Mouse (Mus musculus): Measurements from ENCODE around the gene Prr7. TPM values are rescaled to one million over a fixed set of nuclear protein-coding genes. Genes with fewer than 3 reads are reported as not detected.

The Prr7 gene
- 11.7 TPM for polyA plus RNA-seq (2021)

- POLR2A ChIA-PET, result interaction anchor here (0.6 to 1.9 kb wide), 6 partner anchors 8 to 24 kb away, joined by 3 to 9 read pairs (median 4); partner anchors contain the start of gene Grk6
- in situ Hi-C loops (cut with MboI; ENCODE audit: low pct_unique_long_range_greater_than_20kb), result no loop called here
- H3K27me3 ChIP-seq, result no peaks in the 10 kb centered on the region
- TF ChIP-seq CTCF (IDR thresholded peaks at IDR 0.05), result no peak
- CTCF ChIA-PET, result interaction anchor here (0.9 to 2.4 kb wide), 5 partner anchors 10 to 59 kb away, joined by 3 to 9 read pairs (median 4); no protein-coding TSS in a partner anchor
- no peak for ATAC-seq
- no peak for DNase-seq (ENCODE audit: low read depth, low spot score)
Measured at GRCm38 (mm10) chr13:55464027-55464884, at the start of gene Prr7. TSS of gene Prr7 (plus strand) at chr13:55464267.

GRCm38 (mm10) chr13:55414743-55415380, 49.2 kb upstream of the Prr7 start, which contains the start of gene Pfn3:
TSS of gene Pfn3 (minus strand) at chr13:55415232.
- in situ Hi-C loops (cut with MboI; ENCODE audit: low pct_unique_long_range_greater_than_20kb), result no loop called here
- POLR2A ChIA-PET, result no interaction called here
- peaks cover 6% of the 10 kb centered on the region for H3K27me3 ChIP-seq
- CTCF ChIA-PET, result no interaction called here
- DNase-seq (ENCODE audit: low read depth, low spot score), result no peak
- no peak for TF ChIP-seq CTCF (IDR thresholded peaks at IDR 0.05)
- ATAC-seq, result no peak

- ChIA-PET POLR2A (interaction anchor here (0.9 to 2.6 kb wide), 2 partner anchors 48 to 53 kb away, joined by 3 to 9 read pairs; no protein-coding TSS in a partner anchor), CTCF (interaction anchor here (1.2 to 5.4 kb wide), 4 partner anchors 12 to 53 kb away, joined by 6 to 30 read pairs (median 6); no protein-coding TSS in a partner anchor)
- ATAC-seq (peak; percentile 71), DNase-seq (ENCODE audit: low read depth, low spot score) (peak; percentile 34)
- peaks cover 16% of the 10 kb centered on the region for H3K27me3 ChIP-seq
- TF ChIP-seq CTCF (IDR thresholded peaks at IDR 0.05), result no peak
- in situ Hi-C loops (cut with MboI; ENCODE audit: low pct_unique_long_range_greater_than_20kb), result no loop called here
Measured at GRCm38 (mm10) chr13:55418004-55418403, 46.1 kb upstream of the Prr7 start.

DNA sequence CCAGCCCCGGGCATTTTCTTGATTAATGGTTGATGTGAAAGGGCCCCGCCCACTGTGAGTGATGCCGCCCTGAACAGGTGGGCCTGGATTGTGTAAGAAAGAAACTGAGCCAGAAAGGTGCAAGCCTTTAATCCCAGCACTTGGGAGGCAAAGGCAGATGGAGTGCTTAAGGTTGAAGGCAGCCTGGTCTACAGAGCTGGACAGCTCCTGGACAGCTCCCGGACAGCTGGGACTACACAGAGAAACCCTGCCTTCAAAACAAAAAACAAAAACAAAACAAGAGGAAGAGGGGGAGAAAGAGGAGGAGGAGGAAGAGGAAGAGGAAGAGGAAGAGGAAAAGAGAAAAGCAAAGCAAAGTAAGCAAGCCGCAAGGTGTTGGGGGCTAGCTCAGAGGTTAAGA, 44.9 kb upstream of the Prr7 start:
- POLR2A ChIA-PET, result interaction anchor here (0.8 kb wide), 2 partner anchors 52 to 58 kb away, joined by 3 to 4 read pairs; no protein-coding TSS in a partner anchor
- DNase-seq (ENCODE audit: low read depth, low spot score), result no peak
- in situ Hi-C loops (cut with MboI; ENCODE audit: low pct_unique_long_range_greater_than_20kb), result no loop called here
- CTCF ChIA-PET, result interaction anchor here (1.4 to 5.4 kb wide), 2 partner anchors 46 to 52 kb away, joined by 4 to 30 read pairs; no protein-coding TSS in a partner anchor
- TF ChIP-seq CTCF (IDR thresholded peaks at IDR 0.05), result no peak
- H3K27me3 ChIP-seq, result peaks cover 16% of the 10 kb centered on the region
- no peak for ATAC-seq

DNA sequence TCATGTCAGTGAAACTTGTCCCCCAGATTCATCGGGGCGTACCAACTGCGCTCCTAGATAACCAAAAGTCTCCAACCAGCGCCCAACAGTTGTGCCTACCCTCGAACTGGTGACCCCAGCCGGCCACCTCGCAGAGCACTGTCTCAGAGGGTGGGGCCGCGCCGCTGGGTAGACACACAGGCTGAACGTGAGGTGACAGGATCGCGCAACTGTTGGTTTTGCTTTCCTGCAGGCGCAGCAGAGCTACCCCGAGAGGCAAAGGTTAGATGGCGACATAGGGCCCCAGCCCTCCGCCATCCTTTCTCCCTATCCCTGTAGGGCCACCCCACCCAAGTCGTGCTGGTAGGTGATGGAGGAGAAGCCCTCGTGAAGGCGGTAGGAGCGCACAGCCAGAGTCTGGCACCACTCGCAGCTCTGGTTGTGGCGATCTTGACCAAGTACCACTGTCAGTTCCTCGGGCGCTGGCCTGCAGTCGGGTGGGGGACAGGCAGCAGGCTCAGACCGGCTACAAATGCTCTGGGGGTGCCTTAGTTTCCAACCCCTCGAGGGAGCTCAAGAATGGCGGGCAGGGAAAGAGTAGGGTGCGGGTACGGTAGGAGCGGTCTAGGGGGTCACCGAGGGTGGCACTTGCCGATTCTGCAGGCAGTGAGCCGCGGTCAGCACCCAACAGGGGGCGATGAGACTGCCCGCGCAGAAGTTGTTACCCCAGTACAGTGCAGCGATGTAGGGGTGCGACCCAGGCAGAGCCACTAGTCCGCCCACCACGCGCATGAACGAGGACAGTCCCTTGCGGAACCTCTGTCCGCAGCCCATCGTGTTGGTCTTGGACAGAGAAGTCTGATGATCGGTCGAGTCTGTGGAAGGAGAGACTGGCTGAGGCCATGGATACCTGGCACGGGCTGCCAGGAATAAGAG, 43.8 kb upstream of the Prr7 start:
- DNase-seq (ENCODE audit: low read depth, low spot score) (no peak), ATAC-seq (no peak)
- H3K27me3 ChIP-seq, result peaks cover 10% of the 10 kb centered on the region
- CTCF ChIA-PET, result interaction anchor here (1.4 to 5.4 kb wide), 2 partner anchors 45 to 50 kb away, joined by 4 to 30 read pairs; no protein-coding TSS in a partner anchor
- in situ Hi-C loops (cut with MboI; ENCODE audit: low pct_unique_long_range_greater_than_20kb), result no loop called here
- TF ChIP-seq CTCF (IDR thresholded peaks at IDR 0.05), result no peak
- POLR2A ChIA-PET, result interaction anchor here (0.6 kb wide), 2 partner anchors 81 to 89 kb away, joined by 3 read pairs; no protein-coding TSS in a partner anchor

GRCm38 (mm10) chr13:55420933-55421800, 42.9 kb upstream of the Prr7 start:
- no peak for ATAC-seq
- ChIA-PET CTCF (interaction anchor here (5.4 kb wide), 1 partner anchor 50 kb away, joined by 30 read pairs; no protein-coding TSS in a partner anchor), POLR2A (interaction anchor here (0.6 kb wide), 2 partner anchors 82 to 88 kb away, joined by 3 read pairs; no protein-coding TSS in a partner anchor)
- no peak for TF ChIP-seq CTCF (IDR thresholded peaks at IDR 0.05)
- H3K27me3 ChIP-seq, result peaks cover 10% of the 10 kb centered on the region
- in situ Hi-C loops (cut with MboI; ENCODE audit: low pct_unique_long_range_greater_than_20kb), result no loop called here
- DNase-seq (ENCODE audit: low read depth, low spot score), result no peak

DNA sequence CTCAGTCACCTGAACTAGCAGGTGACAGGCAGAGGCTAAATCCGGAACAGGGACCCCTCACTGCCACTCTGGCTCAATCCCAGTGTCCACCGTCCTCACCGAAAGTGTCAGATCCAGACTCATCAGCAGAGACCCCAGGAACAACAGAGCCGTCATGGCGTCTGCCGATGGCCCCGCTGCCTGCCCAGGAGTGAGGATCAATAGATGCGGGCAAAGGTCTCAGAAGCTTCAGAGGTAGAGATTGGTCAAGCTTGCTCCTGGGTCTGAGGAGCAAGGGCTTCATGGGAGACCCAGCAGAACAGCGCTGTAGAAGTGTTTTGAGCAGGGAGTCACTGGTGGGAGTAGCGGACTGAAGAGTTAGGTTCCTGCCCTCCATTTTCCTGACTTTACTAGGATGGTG, 37.5 kb upstream of the Prr7 start, which contains the start of gene F12:
TSS of gene F12 (minus strand) at position 181 of the 400 bp plus-strand sequence.
- ChIA-PET CTCF (no interaction called here), POLR2A (no interaction called here)
- H3K27me3 ChIP-seq, result no peaks in the 10 kb centered on the region
- in situ Hi-C loops (cut with MboI; ENCODE audit: low pct_unique_long_range_greater_than_20kb), result loop anchor here (5.0 kb wide), 1 partner anchor 54 kb away; no protein-coding TSS in a partner anchor
- ATAC-seq (no peak), DNase-seq (ENCODE audit: low read depth, low spot score) (no peak)
- no peak for TF ChIP-seq CTCF (IDR thresholded peaks at IDR 0.05)

DNA sequence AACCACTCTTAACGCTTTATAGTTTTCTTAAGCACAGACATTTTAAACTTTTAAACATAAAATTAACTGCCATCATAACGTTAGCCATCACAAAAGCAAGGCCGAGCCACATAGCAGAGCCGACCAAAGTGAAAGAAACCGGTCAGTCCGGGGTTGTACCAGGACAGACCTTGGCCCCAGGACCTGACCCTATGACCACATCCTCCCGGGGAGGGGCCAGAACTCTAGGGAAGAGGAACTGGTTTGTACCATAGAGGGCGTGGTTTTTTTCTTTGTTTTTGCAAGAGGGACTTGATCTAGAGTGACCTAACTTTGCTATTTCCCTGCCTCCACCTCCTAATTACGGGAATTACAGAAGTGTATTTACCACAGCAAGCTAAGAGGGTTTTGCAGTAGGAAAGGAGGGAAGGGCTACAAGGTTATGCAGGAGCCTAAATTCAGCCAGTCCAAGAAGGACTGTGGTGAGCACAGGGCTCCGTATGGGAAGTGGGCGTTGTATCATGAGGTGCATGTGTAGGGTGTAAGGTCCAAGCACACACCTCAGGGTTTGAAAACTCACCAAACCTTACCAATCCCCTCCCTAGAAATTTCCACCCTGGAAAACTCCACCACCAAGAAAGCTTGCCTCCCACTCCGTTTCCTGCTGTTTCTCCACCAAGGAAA, 34.7 kb upstream of the Prr7 start:
- in situ Hi-C loops (cut with MboI; ENCODE audit: low pct_unique_long_range_greater_than_20kb), result loop anchor here (5.0 kb wide), 1 partner anchor 57 kb away; no protein-coding TSS in a partner anchor
- DNase-seq (ENCODE audit: low read depth, low spot score), result no peak
- ATAC-seq, result no peak
- CTCF ChIA-PET, result interaction anchor here (1.4 kb wide), 1 partner anchor 15 kb away, joined by 4 read pairs; no protein-coding TSS in a partner anchor
- no peak for TF ChIP-seq CTCF (IDR thresholded peaks at IDR 0.05)
- no peaks in the 10 kb centered on the region for H3K27me3 ChIP-seq
- POLR2A ChIA-PET, result interaction anchor here (0.6 kb wide), 1 partner anchor 12 kb away, joined by 5 read pairs; no protein-coding TSS in a partner anchor
